Mouse (Mus musculus) E14TG2a.4 (cell line): Measurements from ENCODE around the gene Sgcd.
A peak's percentile ranks its signal among the peaks of the same experiment; 100 is the strongest.

Source experiments
- H3K27me3 ChIP-seq: 2 replicates; pipeline ENCODE4 v1.6.1; 2014; ENCODE audit warnings: low read length, control low read depth; ENCODE audit not compliant: insufficient read depth
- H3K36me3 ChIP-seq: 2 replicates; pipeline ENCODE4 v1.6.1; 2014; ENCODE audit warnings: low read length, control low read depth; ENCODE audit not compliant: insufficient read depth
- H3K4me1 ChIP-seq: replicated peaks from 2 replicates; pipeline ENCODE4 v1.6.1; 2014; ENCODE audit warnings: low read depth, low read length, control low read depth
- H3K4me3 ChIP-seq: replicated peaks from 2 replicates; pipeline ENCODE4 v1.5.1; 2014; ENCODE audit warnings: mild to moderate bottlenecking, low read length
- H3K9me3 ChIP-seq: 2 replicates; pipeline ENCODE4 v1.6.1; 2014; ENCODE audit warnings: low read length, control low read depth
- CTCF ChIP-seq: conservative IDR thresholded peaks from 2 replicates; pipeline ENCODE4 v1.5.1; 2014; ENCODE audit warnings: low read length
- NANOG ChIP-seq: IDR thresholded peaks from 2 replicates; pipeline ENCODE4 v1.6.1; 2014; ENCODE audit warnings: borderline replicate concordance, low read length, mixed read lengths
- POU5F1 ChIP-seq: IDR thresholded peaks from 2 replicates; pipeline ENCODE4 v1.6.1; 2014; ENCODE audit warnings: low read length, borderline replicate concordance

Sgcd gene

GRCm38 (mm10) chr11:47379630-47379958, 609.2 kb downstream of the Sgcd start:
- Histone ChIP-seq H3K36me3 (no peaks in the 10 kb centered on the region), H3K4me1 (peaks cover 26% of the 10 kb centered on the region), H3K27me3 (peaks cover 22% of the 10 kb centered on the region), H3K4me3 (0 out of 2 replicates have a peak overlapping the region, but pooled peaks have one; percentile 60), H3K9me3 (no peaks in the 10 kb centered on the region)
- TF ChIP-seq NANOG (no peak), CTCF (no peak), POU5F1 (no peak)

DNA sequence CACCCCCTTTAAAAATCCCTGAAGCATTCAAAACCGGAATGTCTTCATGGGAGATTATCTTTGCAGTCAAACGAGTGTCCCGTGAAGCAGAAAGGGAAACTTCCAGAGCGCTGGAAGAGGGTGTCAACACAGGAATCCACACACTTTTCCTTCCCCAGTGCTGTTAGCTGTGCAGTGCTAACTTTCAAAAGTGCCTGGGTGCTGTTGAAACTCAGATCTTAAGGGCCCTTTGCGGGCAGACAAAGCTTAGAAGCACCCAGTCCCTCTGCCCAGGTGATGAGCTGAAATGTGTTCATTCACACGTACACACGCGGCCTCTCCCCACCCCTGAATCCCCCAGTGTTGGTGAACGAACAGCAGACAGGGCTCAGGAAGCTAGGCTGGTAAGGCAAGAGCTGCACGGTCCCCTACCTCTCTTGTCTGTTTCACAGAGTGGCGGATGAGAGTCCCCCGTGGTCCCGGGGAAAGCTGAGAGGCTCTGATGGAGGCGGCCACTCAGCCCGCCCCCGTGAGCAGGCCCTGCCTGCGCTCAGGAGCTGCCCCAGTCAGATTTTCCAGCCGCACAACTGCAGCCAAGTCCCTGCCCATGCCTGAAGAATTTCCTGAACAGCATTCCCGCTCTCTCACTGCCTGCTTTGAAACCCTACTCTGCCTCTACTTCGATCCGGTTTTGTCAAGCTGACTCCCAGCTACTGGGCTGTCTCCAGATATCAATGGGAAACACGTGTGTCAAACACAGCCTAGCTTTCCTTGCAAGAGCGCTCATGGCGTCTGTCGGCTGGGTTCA, 609.7 kb downstream of the Sgcd start:
- Histone ChIP-seq H3K27me3 (peaks cover 22% of the 10 kb centered on the region), H3K4me3 (peak overlapping the region; percentile 60), H3K9me3 (no peaks in the 10 kb centered on the region), H3K36me3 (no peaks in the 10 kb centered on the region), H3K4me1 (peaks cover 26% of the 10 kb centered on the region)
- no peak for TF ChIP-seq CTCF

DNA sequence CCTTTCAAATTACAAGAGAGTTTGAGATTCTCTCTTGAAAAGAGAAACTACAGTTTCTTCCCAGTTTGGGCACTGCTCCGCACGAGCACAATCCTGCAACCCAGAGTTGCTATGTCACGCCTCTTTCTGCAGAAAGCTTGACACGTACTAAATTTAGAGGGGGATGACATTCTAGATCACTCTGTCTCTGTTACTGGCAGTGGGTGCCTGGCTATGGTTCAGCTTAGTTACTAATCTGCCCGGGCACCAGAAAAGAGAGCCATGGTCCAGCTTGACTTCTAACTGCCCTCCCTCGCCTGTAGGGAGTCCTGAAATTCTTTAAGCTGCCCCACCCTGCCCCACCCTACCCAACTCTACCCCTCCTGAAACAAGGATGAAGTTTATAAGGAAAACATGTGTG, 611.3 kb downstream of the Sgcd start:
- peaks cover 22% of the 10 kb centered on the region for H3K27me3 ChIP-seq
- H3K9me3 ChIP-seq: no peaks in the 10 kb centered on the region
- no peak overlapping the region for H3K4me3 ChIP-seq
- H3K4me1 ChIP-seq: peaks cover 26% of the 10 kb centered on the region
- TF ChIP-seq POU5F1 (no peak), CTCF (no peak), NANOG (no peak)
- no peaks in the 10 kb centered on the region for H3K36me3 ChIP-seq

DNA sequence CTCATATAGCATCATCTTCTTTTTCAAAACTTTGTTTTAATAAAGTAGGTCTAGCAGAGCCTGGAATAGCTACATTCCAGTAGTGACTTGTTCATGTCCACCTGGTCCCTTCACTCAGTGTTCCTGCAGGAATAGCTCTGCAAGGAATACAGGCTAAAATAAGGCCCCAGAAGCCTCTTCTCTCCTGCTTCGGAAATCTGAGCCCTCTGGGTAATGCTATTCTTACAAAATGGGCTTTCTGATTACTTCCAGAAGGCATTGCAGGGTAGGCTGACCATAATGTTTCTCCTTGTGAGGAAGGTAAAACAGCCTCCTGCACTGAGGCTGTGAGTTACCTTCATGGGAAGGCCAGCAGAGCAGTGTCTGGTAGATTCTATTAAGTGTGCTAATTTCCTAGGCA, 611.9 kb downstream of the Sgcd start:
- no peak for TF ChIP-seq POU5F1

DNA sequence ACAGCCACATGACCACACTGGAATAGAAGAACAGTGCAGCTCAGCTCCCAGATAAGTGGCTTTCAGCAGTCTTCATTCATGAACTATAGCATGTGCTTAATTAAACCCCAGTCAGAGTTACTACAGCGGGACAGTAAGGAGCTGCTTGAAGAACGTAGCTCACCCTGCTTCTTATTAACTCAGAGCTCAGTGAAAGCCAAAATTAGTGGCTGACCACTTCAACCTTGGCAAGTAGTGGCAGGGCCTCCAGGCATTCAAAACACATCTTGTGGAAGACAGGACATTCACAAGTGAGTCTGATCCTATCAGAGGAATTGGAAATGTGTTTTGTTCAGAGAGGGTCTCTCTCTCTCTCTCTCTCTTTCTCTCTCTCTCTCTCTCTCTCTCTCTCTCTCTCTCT, 617.2 kb downstream of the Sgcd start:
- Histone ChIP-seq H3K36me3 (no peaks in the 10 kb centered on the region), H3K4me3 (no peak overlapping the region), H3K27me3 (no peaks in the 10 kb centered on the region), H3K9me3 (no peaks in the 10 kb centered on the region), H3K4me1 (no peaks in the 10 kb centered on the region)
- TF ChIP-seq CTCF (no peak), NANOG (no peak), POU5F1 (no peak)

More for the DNA sequence above, 611.9 kb downstream of the Sgcd start:
- H3K9me3 ChIP-seq: no peaks in the 10 kb centered on the region
- H3K27me3 ChIP-seq: peaks cover 22% of the 10 kb centered on the region
- peaks cover 26% of the 10 kb centered on the region for H3K4me1 ChIP-seq
- no peaks in the 10 kb centered on the region for H3K36me3 ChIP-seq
- no peak overlapping the region for H3K4me3 ChIP-seq

GRCm38 (mm10) chr11:47351585-47351984, 637.2 kb downstream of the Sgcd start:
- Histone ChIP-seq H3K9me3 (peaks cover 21% of the 10 kb centered on the region), H3K36me3 (no peaks in the 10 kb centered on the region), H3K4me3 (no peak overlapping the region), H3K4me1 (no peaks in the 10 kb centered on the region), H3K27me3 (no peaks in the 10 kb centered on the region)
- TF ChIP-seq POU5F1: no peak
- TF ChIP-seq CTCF: no peak
- TF ChIP-seq NANOG: no peak

DNA sequence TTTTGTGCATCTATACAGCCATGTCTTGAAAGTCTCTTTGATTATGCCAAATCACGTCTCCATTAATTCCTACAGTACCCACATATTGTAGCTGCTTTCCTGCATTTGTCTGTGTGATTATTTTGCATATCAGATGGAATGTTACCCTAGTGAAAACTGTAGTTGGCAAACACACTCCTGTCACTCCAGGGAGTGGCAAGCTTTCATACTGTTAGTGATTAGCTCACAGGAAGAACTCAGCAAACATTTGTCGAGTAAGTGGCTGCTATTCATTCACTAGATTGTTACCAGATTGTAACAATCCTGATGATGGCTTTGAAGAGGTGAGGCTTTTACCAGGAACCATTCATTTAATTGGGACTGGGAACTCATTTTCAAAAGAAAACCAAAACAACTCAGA, 645.3 kb downstream of the Sgcd start:
- TF ChIP-seq POU5F1: no peak
- TF ChIP-seq NANOG: no peak
- no peak for TF ChIP-seq CTCF
- H3K4me1 ChIP-seq: no peaks in the 10 kb centered on the region
- H3K27me3 ChIP-seq: no peaks in the 10 kb centered on the region
- no peaks in the 10 kb centered on the region for H3K36me3 ChIP-seq
- no peak overlapping the region for H3K4me3 ChIP-seq
- no peaks in the 10 kb centered on the region for H3K9me3 ChIP-seq

- Histone ChIP-seq H3K4me1 (no peaks in the 10 kb centered on the region), H3K27me3 (no peaks in the 10 kb centered on the region)
Measured at GRCm38 (mm10) chr11:47333702-47334101, 655.1 kb downstream of the Sgcd start.

DNA sequence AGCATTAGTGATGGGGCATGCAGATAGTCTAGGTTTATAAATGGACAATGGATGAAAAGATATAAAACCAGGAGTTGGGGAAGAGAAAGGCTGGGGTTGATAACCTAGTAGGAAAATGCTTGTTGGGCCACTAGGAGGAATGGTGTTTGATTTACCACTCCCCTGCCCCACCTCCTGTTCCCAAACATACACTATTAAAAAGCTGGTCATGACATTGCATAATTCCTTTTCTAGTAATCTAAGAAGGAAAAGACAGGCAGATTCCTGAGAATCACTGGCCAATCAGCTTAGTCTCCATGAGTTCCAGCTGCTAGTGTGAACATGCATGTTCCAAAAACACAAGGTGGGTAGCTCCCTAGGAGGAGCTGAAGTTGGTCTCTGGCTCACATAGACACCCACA, 683.2 kb downstream of the Sgcd start:
- no peaks in the 10 kb centered on the region for H3K36me3 ChIP-seq
- no peaks in the 10 kb centered on the region for H3K27me3 ChIP-seq
- no peaks in the 10 kb centered on the region for H3K4me1 ChIP-seq
- H3K4me3 ChIP-seq: no peak overlapping the region
- no peak for TF ChIP-seq POU5F1
- TF ChIP-seq CTCF: no peak
- no peak for TF ChIP-seq NANOG
- no peaks in the 10 kb centered on the region for H3K9me3 ChIP-seq

More at GRCm38 (mm10) chr11:47333702-47334101, 655.1 kb downstream of the Sgcd start:
- H3K36me3 ChIP-seq: no peaks in the 10 kb centered on the region
- no peak for TF ChIP-seq CTCF
- no peak for TF ChIP-seq NANOG
- TF ChIP-seq POU5F1: no peak
- no peaks in the 10 kb centered on the region for H3K9me3 ChIP-seq
- H3K4me3 ChIP-seq: no peak overlapping the region
